Mouse (Mus musculus): Measurements from ENCODE around the gene Pip4p1.

- TF ChIP-seq GATA1 (IDR thresholded peaks at IDR 0.05; ENCODE audit: low read length), result no peak
- no peak for TF ChIP-seq TAL1 (IDR thresholded peaks at IDR 0.05; ENCODE audit: low read length)
Observed at GRCm38 (mm10) chr14:50892091-50892490, 38.6 kb downstream of the Pip4p1 start.

All from erythroblast, embryonic 14.5 days (primary cell).